Mouse (Mus musculus) brain, adult 10 weeks (tissue): ENCODE measurements around the gene 2810021J22Rik. TPM values are rescaled to one million over a fixed set of nuclear protein-coding genes. Genes with fewer than 3 reads are reported as not detected.

Experiments
- polyA plus RNA-seq: library from polyadenylated mRNA; stranded (reverse); fragments of 350-450 nt; fragmentation: Illumina TruSeq; extraction: RNeasy Lipid Tissue Mini Kit (QIAGEN cat#74804); gene quantifications from one replicate; pipeline ENCODE4 v1.2.3, GENCODE M21; 2015; ENCODE audit warnings: low read depth, low replicate concordance

2810021J22Rik gene
- polyA plus RNA-seq: 7.1 TPM

DNA sequence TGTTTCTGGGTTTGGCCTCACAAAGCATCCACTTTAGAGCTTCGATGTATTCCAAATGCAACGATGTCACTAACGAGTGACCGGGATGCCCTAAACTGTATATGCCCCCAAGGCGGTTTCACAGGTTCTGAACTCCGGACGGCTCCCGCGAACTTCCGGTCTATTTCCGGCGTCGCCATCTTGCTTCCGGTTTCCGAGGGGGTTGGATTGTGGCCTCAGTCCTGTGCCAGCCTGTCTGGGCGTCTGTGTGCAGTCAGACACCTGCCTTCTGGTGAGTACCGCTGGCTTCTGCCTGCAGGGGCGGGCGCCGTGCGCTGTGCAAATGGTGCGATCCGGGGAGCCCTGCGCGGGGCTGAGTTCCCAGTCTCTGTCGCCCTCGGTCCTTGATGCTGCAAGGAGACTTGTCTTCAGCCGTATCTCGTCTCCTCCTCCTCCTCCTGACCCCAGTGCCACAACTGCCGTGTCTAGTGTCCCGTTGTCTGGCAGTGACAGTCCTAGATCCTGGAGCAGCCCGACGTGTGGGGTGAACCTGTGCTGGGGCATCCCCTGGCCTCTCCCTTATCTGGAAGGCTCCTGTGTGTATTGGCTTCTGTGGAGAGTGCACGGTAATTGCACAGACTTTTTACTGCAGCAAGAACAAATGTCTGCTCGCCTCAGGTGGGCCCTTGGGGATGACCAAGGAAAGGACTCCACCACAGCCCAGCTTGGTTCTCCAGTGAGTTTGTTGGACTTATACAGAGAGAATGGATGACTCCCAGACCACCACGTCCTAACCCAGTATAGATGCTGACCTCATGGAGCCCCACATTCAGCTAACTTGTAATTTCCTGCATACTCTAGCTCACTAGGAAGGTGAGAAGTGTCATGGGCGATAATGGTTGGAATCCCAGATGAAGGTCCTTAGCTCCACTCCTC is at the start of gene 2810021J22Rik:
2810021J22Rik (plus strand) TSS at position 178 of the 915 bp plus-strand sequence.

GRCm38 (mm10) chr11:58828937-58829336 is 38.1 kb upstream of the 2810021J22Rik start, which contains the start of gene Olfr312:
TSS of gene Olfr312 (plus strand) at chr11:58829237.

DNA sequence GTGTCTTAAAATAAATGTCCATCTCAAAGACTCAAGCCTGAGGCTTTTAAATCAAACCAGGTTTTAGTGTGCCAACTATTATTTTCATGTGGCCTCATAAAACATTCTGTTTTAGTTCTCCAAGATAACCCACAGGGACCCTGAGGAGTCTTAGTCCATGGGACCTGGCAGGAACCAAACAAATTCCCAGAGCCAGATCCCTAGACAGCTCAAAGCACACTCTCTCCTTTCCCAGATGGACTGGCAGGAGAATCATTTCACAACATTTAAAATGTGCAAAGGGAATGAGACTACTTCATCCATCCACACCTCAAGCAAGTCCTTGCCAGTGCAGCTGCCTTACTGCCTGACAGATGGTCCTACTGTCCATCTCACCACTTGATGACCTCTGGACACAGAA is 28.1 kb upstream of the 2810021J22Rik start, which contains the start of gene Olfr311:
Olfr311 (plus strand) TSS at position 301 of the 400 bp plus-strand sequence.

GRCm38 (mm10) chr11:58846919-58847461 is 20.0 kb upstream of the 2810021J22Rik start, which contains the start of gene Gm12258:
TSS of gene Gm12258 (plus strand) at chr11:58847158.

GRCm38 (mm10) chr11:58903511-58904409 is 36.7 kb downstream of the 2810021J22Rik start, which contains the start of gene Zfp39:
TSS of gene Zfp39 (minus strand) at chr11:58904225.

DNA sequence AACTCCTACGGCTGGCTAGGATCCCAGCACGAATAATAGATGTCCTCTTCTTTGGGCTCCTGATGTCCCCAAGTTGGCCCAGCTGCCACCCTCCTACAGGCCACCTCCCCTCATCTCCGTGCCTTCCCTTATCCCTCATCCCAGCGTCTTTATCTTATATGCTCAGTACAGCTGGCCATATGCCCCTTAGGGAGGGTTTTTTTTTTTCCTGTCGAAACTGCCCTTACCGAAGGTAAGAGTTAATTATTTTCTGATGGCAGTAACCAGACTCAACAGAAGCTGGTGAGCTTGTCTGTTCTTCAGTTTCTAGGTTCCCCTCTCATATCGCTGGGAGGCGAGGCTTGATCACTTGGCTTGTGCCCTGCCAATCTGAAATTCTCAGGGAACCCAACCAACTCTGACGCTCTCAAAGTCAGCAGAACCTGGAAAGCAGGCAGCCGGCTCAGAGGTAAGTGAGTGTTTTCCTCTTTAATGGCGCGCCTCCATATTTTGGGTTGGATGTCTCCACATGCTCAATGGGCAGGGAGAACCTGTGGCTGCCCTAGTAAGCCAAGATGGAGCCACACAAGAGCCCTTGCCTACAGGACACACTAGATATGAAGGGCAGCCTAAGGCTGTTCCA is 50.8 kb downstream of the 2810021J22Rik start, which contains the start of gene Btnl10:
Btnl10 (plus strand) TSS at position 164 of the 622 bp plus-strand sequence.

Other genes with a start within 250 kb of the 2810021J22Rik start
- not detected for gene Olfr323, start 236.7 kb upstream of the 2810021J22Rik start, polyA plus RNA-seq
- not detected for gene Trim58, start 226.8 kb upstream of the 2810021J22Rik start, polyA plus RNA-seq
- gene Olfr322, start 208.4 kb upstream of the 2810021J22Rik start, polyA plus RNA-seq: not detected
- gene Olfr320, start 186.1 kb upstream of the 2810021J22Rik start, polyA plus RNA-seq: not detected
- not detected for gene Olfr319, start 168.1 kb upstream of the 2810021J22Rik start, polyA plus RNA-seq
- not detected for gene Olfr318, start 143.2 kb upstream of the 2810021J22Rik start, polyA plus RNA-seq
- not detected for gene Olfr317, start 128.0 kb upstream of the 2810021J22Rik start, polyA plus RNA-seq
- 1.3 TPM for gene Olfr316, start 114.5 kb upstream of the 2810021J22Rik start, polyA plus RNA-seq
- not detected for gene Olfr315, start 94.0 kb upstream of the 2810021J22Rik start, polyA plus RNA-seq
- not detected for gene Olfr314, start 84.3 kb upstream of the 2810021J22Rik start, polyA plus RNA-seq
- gene Fam183b, start 65.3 kb upstream of the 2810021J22Rik start, polyA plus RNA-seq: 10.0 TPM
- gene Olfr313, start 52.2 kb upstream of the 2810021J22Rik start, polyA plus RNA-seq: not detected
- not detected for gene Olfr312, start 38.0 kb upstream of the 2810021J22Rik start, polyA plus RNA-seq
- not detected for gene Olfr311, start 28.0 kb upstream of the 2810021J22Rik start, polyA plus RNA-seq
- gene Gm12258, start 20.1 kb upstream of the 2810021J22Rik start, polyA plus RNA-seq: 18.0 TPM
- 5.3 TPM for gene Zfp39, start 37.0 kb downstream of the 2810021J22Rik start, polyA plus RNA-seq
- not detected for gene Btnl10, start 50.7 kb downstream of the 2810021J22Rik start, polyA plus RNA-seq
- gene Rnf187, start 71.7 kb downstream of the 2810021J22Rik start, polyA plus RNA-seq: 331 TPM
- 67.2 TPM for gene Hist3h2ba, start 81.7 kb downstream of the 2810021J22Rik start, polyA plus RNA-seq
- gene Hist3h2a, start 87.5 kb downstream of the 2810021J22Rik start, polyA plus RNA-seq: 33.6 TPM
- 5.9 TPM for gene Trim17, start 87.5 kb downstream of the 2810021J22Rik start, polyA plus RNA-seq
- gene Trim11, start 110.9 kb downstream of the 2810021J22Rik start, polyA plus RNA-seq: 17.7 TPM